ENCODE assay signal across 8 mouse cellular contexts in the genomic region with DNA sequence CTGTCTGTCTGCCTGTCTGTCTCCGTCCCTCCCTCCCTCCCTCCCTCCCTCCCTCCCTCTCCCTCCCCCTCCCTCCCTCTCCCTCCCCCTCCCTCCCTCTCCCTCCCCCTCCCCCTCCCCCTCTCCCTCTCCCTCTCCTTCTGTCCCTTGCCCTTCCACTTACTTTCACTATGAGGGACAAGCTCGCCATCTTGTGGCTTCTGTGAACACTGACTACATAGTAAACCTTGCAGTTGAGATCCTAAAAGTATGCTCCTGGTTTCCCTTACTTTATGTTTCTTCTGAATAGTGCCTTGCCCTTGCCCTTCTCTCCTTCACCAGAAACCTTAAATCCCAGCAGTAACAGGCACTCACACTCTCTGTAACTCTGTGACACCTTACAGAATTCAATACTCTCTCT.
DNase-seq lines count a peak whose midpoint lies in the region; ATAC-seq and TF ChIP-seq lines count a peak whose summit lies in the region.

No protein-coding gene starts in this region.

- no peak for TF ChIP-seq CTCF in liver, adult 2 months (IDR thresholded peaks at IDR 0.05; ENCODE audit: low read depth, low read length)

- no peaks in the 10 kb centered on the region for H3K27me3 ChIP-seq in forebrain, embryonic 11.5 days (ENCODE audit: control insufficient read depth, insufficient read depth, low read length)
- H3K27me3 ChIP-seq in forebrain, embryonic 13.5 days, result no peaks in the 10 kb centered on the region
- H3K27me3 ChIP-seq in liver, adult 2 months (ENCODE audit: control insufficient read depth, insufficient read depth, low read length), result no peaks in the 10 kb centered on the region
- no peaks in the 10 kb centered on the region for H3K27me3 ChIP-seq in liver, embryonic 11.5 days (replicated peaks; ENCODE audit: control insufficient read depth, insufficient read depth, low read length)

- ATAC-seq in forebrain, embryonic 11.5 days (replicated peaks; ENCODE audit: low FRiP score), result 0 out of 2 replicates have a peak, but pooled peaks have one; percentile 61
- no peak for ATAC-seq in forebrain, embryonic 13.5 days
- no peak for ATAC-seq in liver, embryonic 11.5 days (replicated peaks; ENCODE audit: low FRiP score)
- ATAC-seq in common myeloid progenitor, adult 5-6 weeks (replicated peaks; ENCODE audit: low read depth, poor library complexity, severe bottlenecking), result peak; percentile 71
- peak; percentile 79 for ATAC-seq in megakaryocyte progenitor cell, adult 5-6 weeks (replicated peaks; ENCODE audit: poor library complexity)
- ATAC-seq in monocyte, adult 5-6 weeks (replicated peaks; ENCODE audit: insufficient number of reproducible peaks, low FRiP score, low TSS enrichment, poor library complexity, severe bottlenecking), result no peak

- H3K27ac ChIP-seq in forebrain, embryonic 11.5 days (ENCODE audit: low read depth, low read length), result no peak overlapping the region
- H3K27ac ChIP-seq in forebrain, embryonic 13.5 days, result no peak overlapping the region
- no peak overlapping the region for H3K27ac ChIP-seq in liver, adult 2 months (replicated peaks; ENCODE audit: insufficient read depth, low read depth, low read length)
- no peak overlapping the region for H3K27ac ChIP-seq in liver, embryonic 11.5 days (ENCODE audit: low read depth, low read length)

- no peaks in the 10 kb centered on the region for H3K36me3 ChIP-seq in forebrain, embryonic 11.5 days (ENCODE audit: control insufficient read depth, insufficient read depth, low read length)
- H3K36me3 ChIP-seq in forebrain, embryonic 13.5 days (ENCODE audit: poor library complexity, severe bottlenecking), result no peaks in the 10 kb centered on the region
- no peaks in the 10 kb centered on the region for H3K36me3 ChIP-seq in liver, adult 2 months (ENCODE audit: control insufficient read depth, insufficient read depth, low read length)
- no peaks in the 10 kb centered on the region for H3K36me3 ChIP-seq in liver, embryonic 11.5 days (ENCODE audit: control insufficient read depth, insufficient read depth, low read length)

- H3K9ac ChIP-seq in forebrain, embryonic 11.5 days (ENCODE audit: low read length), result no peak overlapping the region
- H3K9ac ChIP-seq in forebrain, embryonic 13.5 days, result no peak overlapping the region
- H3K9ac ChIP-seq in liver, adult 2 months (ENCODE audit: low read depth, low read length), result no peak overlapping the region
- no peak overlapping the region for H3K9ac ChIP-seq in liver, embryonic 11.5 days (ENCODE audit: low read depth, low read length)

- 34% methylated on average over 2 of the region's 2 CpGs for WGBS in forebrain, embryonic 11.5 days
- WGBS in forebrain, embryonic 13.5 days, result 13% methylated on average over 2 of the region's 2 CpGs
- 36% methylated on average over 2 of the region's 2 CpGs for WGBS in liver, adult 2 months
- WGBS in liver, embryonic 11.5 days, result 0% methylated on average over 2 of the region's 2 CpGs

- no peak overlapping the region for H3K4me2 ChIP-seq in forebrain, embryonic 11.5 days (ENCODE audit: low read depth, low read length, severe bottlenecking)
- H3K4me2 ChIP-seq in forebrain, embryonic 13.5 days, result no peak overlapping the region
- H3K4me2 ChIP-seq in liver, embryonic 11.5 days, result no peak overlapping the region

- no peak overlapping the region for H3K4me3 ChIP-seq in forebrain, embryonic 11.5 days (ENCODE audit: low read depth, low read length)
- H3K4me3 ChIP-seq in forebrain, embryonic 13.5 days, result no peak overlapping the region
- H3K4me3 ChIP-seq in liver, adult 2 months (ENCODE audit: insufficient read depth, low read depth, low read length), result no peak overlapping the region
- no peak overlapping the region for H3K4me3 ChIP-seq in liver, embryonic 11.5 days (ENCODE audit: low read depth, low read length)

- no peak for DNase-seq in forebrain, embryonic 11.5 days (ENCODE audit: low spot score)
- DNase-seq in liver, adult 2 months (ENCODE audit: extremely low read depth, low read depth, low spot score), result peak; percentile 27
- no peak for DNase-seq in liver, embryonic 11.5 days (ENCODE audit: low spot score)
- no peak for DNase-seq in urinary bladder, postnatal 36 days (ENCODE audit: low spot score in 2 of 2)

- H3K4me1 ChIP-seq in forebrain, embryonic 11.5 days (replicated peaks; ENCODE audit: control insufficient read depth, insufficient read depth, low read length), result no peaks in the 10 kb centered on the region
- no peaks in the 10 kb centered on the region for H3K4me1 ChIP-seq in forebrain, embryonic 13.5 days
- no peaks in the 10 kb centered on the region for H3K4me1 ChIP-seq in liver, adult 2 months (ENCODE audit: control insufficient read depth, insufficient read depth, low read length)
- no peaks in the 10 kb centered on the region for H3K4me1 ChIP-seq in liver, embryonic 11.5 days (replicated peaks; ENCODE audit: control insufficient read depth, insufficient read depth, low read length)

- no peaks in the 10 kb centered on the region for H3K79me2 ChIP-seq in liver, adult 2 months (ENCODE audit: control insufficient read depth, insufficient read depth, low read length)

- no peaks in the 10 kb centered on the region for H3K9me3 ChIP-seq in forebrain, embryonic 11.5 days (ENCODE audit: control insufficient read depth, low read length)
- H3K9me3 ChIP-seq in forebrain, embryonic 13.5 days (replicated peaks), result no peaks in the 10 kb centered on the region
- H3K9me3 ChIP-seq in liver, embryonic 11.5 days (ENCODE audit: control insufficient read depth, low read length), result no peaks in the 10 kb centered on the region

- TF ChIP-seq POLR2A in liver, adult 2 months (IDR thresholded peaks at IDR 0.05; ENCODE audit: extremely low read depth, insufficient read depth, low read length), result no peak

Comparison
In these comparisons a context has a peak if more than half of its experiments do, and no peak if none do; other contexts are left out.
1. ATAC-seq: peak in forebrain, embryonic 11.5 days (single experiment), common myeloid progenitor, adult 5-6 weeks (single experiment) and megakaryocyte progenitor cell, adult 5-6 weeks (single experiment); none in forebrain, embryonic 13.5 days (single experiment), liver, embryonic 11.5 days (single experiment) and monocyte, adult 5-6 weeks (single experiment).